Mouse (Mus musculus) heart, embryonic 12.5 days (tissue): ENCODE measurements around the gene Tnr. TPM values are rescaled to one million over a fixed set of nuclear protein-coding genes. Genes with fewer than 3 reads are reported as not detected.

ENCODE experiments used
- ATAC-seq: fragments of 200-750 bp; cut with Nextera tagmentation; 2 replicates; pipeline ENCODE4 v1.8.0; 2017; ENCODE audit warnings: moderate TSS enrichment, moderate library complexity; ENCODE audit not compliant: insufficient number of reproducible peaks, low FRiP score
- H3K27ac ChIP-seq: fragments of 300-500 bp; sonication (generic); 2 replicates; pipeline ENCODE4 v1.5.1; 2016; ENCODE audit warnings: mild to moderate bottlenecking, moderate library complexity; ENCODE audit not compliant: poor library complexity, severe bottlenecking
- H3K27me3 ChIP-seq: fragments of 300-500 bp; sonication (generic); replicated peaks from 2 replicates; pipeline ENCODE4 v1.6.1; 2016; ENCODE audit warnings: mild to moderate bottlenecking, moderate library complexity
- H3K36me3 ChIP-seq: fragments of 300-500 bp; sonication (generic); 2 replicates; pipeline ENCODE4 v1.6.1; 2016; ENCODE audit warnings: mild to moderate bottlenecking, moderate library complexity
- H3K4me1 ChIP-seq: fragments of 300-500 bp; sonication (generic); replicated peaks from 2 replicates; pipeline ENCODE4 v1.6.1; 2016; ENCODE audit warnings: mild to moderate bottlenecking
- H3K4me2 ChIP-seq: fragments of 300-500 bp; sonication (generic); 2 replicates; pipeline ENCODE4 v1.6.1; 2016; ENCODE audit warnings: mild to moderate bottlenecking, moderate library complexity
- H3K4me3 ChIP-seq: fragments of 300-500 bp; sonication (generic); 2 replicates; pipeline ENCODE4 v1.5.1; 2016; ENCODE audit warnings: mild to moderate bottlenecking
- H3K9ac ChIP-seq: fragments of 300-500 bp; sonication (generic); 2 replicates; pipeline ENCODE4 v1.6.1; 2016; ENCODE audit warnings: mild to moderate bottlenecking, moderate library complexity
- H3K9me3 ChIP-seq: fragments of 300-500 bp; sonication (generic); replicated peaks from 2 replicates; pipeline ENCODE4 v1.6.1; 2016; ENCODE audit warnings: mild to moderate bottlenecking, moderate library complexity
- WGBS: fragments of 180-500 bp; shearing (Covaris S2); methylation state at CpG from one replicate; pipeline ENCODE4 v1.1.7; 2016; 5-methylcytosine and 5-hydroxymethylcytosine counted together
- polyA plus RNA-seq: library from polyadenylated mRNA; unstranded; fragments of >200 nt; fragmentation: Nextera tagmentation; extraction: Ambion mirVana; gene quantifications from 2 replicates; pipeline ENCODE4 v1.2.1, GENCODE M21; 2016

Tnr gene
- not detected in 2 replicates for polyA plus RNA-seq

GRCm38 (mm10) chr1:159523578-159523977 lies at the start of gene Tnr:
TSS of gene Tnr (plus strand) at chr1:159523769.
- Histone ChIP-seq H3K4me2 (no peak within 1 kb of the TSS), H3K4me1 (no peaks in the 10 kb centered on the region), H3K9ac (no peak within 1 kb of the TSS), H3K9me3 (no peaks in the 10 kb centered on the region), H3K27me3 (peaks cover 30% of the 10 kb centered on the region), H3K27ac (no peak within 1 kb of the TSS), H3K4me3 (no peak within 1 kb of the TSS), H3K36me3 (no peaks in the 10 kb centered on the region)
- WGBS, result 3% methylated on average over 8 of the region's 8 CpGs
- no peak for ATAC-seq

GRCm38 (mm10) chr1:159489853-159490435 lies 33.6 kb upstream of the Tnr start:
- Histone ChIP-seq H3K4me2 (no peak overlapping the region), H3K27ac (no peak overlapping the region), H3K4me1 (peaks cover 7% of the 10 kb centered on the region; the same call in 1 of the 2 replicates), H3K9ac (no peak overlapping the region), H3K4me3 (no peak overlapping the region), H3K27me3 (no peaks in the 10 kb centered on the region), H3K36me3 (no peaks in the 10 kb centered on the region), H3K9me3 (no peaks in the 10 kb centered on the region)
- 50% methylated on average over 4 of the region's 4 CpGs for WGBS
- ATAC-seq, result no peak

DNA sequence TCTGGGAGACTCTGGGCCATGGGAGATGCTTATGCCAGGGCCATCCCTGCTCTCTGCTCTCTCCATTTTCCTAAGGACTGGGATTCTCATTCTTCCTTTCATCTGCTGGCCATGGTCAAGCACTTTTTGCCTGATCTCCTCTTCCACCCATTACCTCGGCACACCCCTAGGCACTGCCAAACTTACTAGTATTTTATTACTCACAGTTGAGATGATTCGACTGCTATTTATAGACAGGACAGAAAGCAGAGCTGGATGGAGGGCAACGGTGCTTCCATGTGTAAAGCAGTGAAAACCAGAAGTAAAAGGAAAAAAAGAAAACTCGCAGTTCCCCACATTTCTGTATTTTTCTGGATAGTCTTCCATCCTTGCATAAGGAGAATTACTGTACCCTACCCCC lies 31.0 kb upstream of the Tnr start:
- Histone ChIP-seq H3K9me3 (no peaks in the 10 kb centered on the region), H3K36me3 (no peaks in the 10 kb centered on the region), H3K27me3 (no peaks in the 10 kb centered on the region), H3K4me1 (peaks cover 7% of the 10 kb centered on the region; the same call in 1 of the 2 replicates), H3K4me3 (no peak overlapping the region), H3K27ac (no peak overlapping the region), H3K9ac (no peak overlapping the region), H3K4me2 (no peak overlapping the region)
- 64% methylated on average over 4 of the region's 4 CpGs for WGBS
- ATAC-seq, result no peak

DNA sequence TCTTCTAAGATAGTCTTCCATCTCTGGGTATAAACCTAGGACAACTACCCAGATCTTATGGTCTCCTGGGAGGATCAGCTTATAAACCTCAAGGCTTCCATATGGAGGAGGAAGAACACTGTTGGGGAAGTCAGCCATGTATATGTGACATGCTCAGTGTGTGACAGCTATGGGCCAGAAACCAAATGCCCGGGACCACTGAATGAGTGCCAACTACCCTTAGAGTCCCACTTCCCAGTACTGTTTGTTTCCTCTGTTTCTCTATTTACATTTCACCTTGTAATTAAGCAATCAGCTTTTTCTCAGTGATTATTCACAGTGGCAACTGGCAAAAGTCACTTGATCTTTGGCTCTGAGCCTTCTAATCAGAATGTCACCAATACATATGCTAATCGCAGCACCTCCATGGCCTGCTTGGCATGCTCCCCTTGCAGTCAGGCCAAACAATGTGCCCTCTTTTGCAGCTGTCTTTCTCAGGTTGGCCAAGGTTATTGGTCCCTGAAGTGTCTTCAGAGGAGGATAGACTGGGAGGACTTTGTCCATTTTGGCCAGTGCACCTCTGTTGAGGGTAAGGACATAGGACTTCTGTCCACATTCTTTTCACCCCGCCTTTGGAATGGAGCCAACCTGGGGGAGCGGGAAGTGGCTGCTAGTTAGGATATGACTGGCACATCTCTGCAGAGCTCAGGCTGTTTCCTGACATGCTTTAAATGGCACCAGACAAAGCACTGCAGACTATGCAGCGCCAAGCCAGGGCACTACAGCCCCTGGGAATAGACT lies 29.7 kb upstream of the Tnr start:
- Histone ChIP-seq H3K27ac (no peak overlapping the region), H3K27me3 (no peaks in the 10 kb centered on the region), H3K4me2 (no peak overlapping the region), H3K4me1 (peaks cover 7% of the 10 kb centered on the region; the same call in 1 of the 2 replicates), H3K36me3 (no peaks in the 10 kb centered on the region), H3K9ac (no peak overlapping the region), H3K4me3 (no peak overlapping the region), H3K9me3 (no peaks in the 10 kb centered on the region)
- WGBS, result 62% methylated on average over 5 of the region's 5 CpGs
- no peak for ATAC-seq

GRCm38 (mm10) chr1:159498236-159498635 lies 25.3 kb upstream of the Tnr start:
- Histone ChIP-seq H3K4me3 (no peak overlapping the region), H3K27me3 (no peaks in the 10 kb centered on the region), H3K27ac (no peak overlapping the region), H3K4me1 (peaks cover 3% of the 10 kb centered on the region; the same call in 1 of the 2 replicates), H3K36me3 (no peaks in the 10 kb centered on the region), H3K9me3 (no peaks in the 10 kb centered on the region), H3K9ac (no peak overlapping the region), H3K4me2 (no peak overlapping the region)
- no peak for ATAC-seq
- WGBS, result 76% methylated on average over 2 of the region's 2 CpGs

GRCm38 (mm10) chr1:159499806-159500460 lies 23.6 kb upstream of the Tnr start:
- Histone ChIP-seq H3K4me2 (no peak overlapping the region), H3K4me1 (no peaks in the 10 kb centered on the region), H3K27ac (no peak overlapping the region), H3K4me3 (no peak overlapping the region), H3K36me3 (no peaks in the 10 kb centered on the region), H3K27me3 (no peaks in the 10 kb centered on the region), H3K9me3 (no peaks in the 10 kb centered on the region), H3K9ac (no peak overlapping the region)
- WGBS, result 73% methylated on average over 4 of the region's 4 CpGs
- no peak for ATAC-seq

GRCm38 (mm10) chr1:159501911-159502310 lies 21.7 kb upstream of the Tnr start:
- Histone ChIP-seq H3K36me3 (no peaks in the 10 kb centered on the region), H3K4me2 (no peak overlapping the region), H3K4me1 (no peaks in the 10 kb centered on the region), H3K9ac (no peak overlapping the region), H3K9me3 (no peaks in the 10 kb centered on the region), H3K4me3 (no peak overlapping the region), H3K27me3 (no peaks in the 10 kb centered on the region), H3K27ac (no peak overlapping the region)
- ATAC-seq, result no peak
- 72% methylated on average over 4 of the region's 4 CpGs for WGBS

GRCm38 (mm10) chr1:159510667-159511066 lies 12.9 kb upstream of the Tnr start:
- no peaks in the 10 kb centered on the region for H3K36me3 ChIP-seq
- no peaks in the 10 kb centered on the region for H3K9me3 ChIP-seq
- no peak overlapping the region for H3K4me2 ChIP-seq
- no peak for ATAC-seq
- H3K4me1 ChIP-seq, result no peaks in the 10 kb centered on the region
- no peak overlapping the region for H3K27ac ChIP-seq
- no peaks in the 10 kb centered on the region for H3K27me3 ChIP-seq
- H3K9ac ChIP-seq, result no peak overlapping the region
- H3K4me3 ChIP-seq, result no peak overlapping the region
- 69% methylated on average over 3 of the region's 3 CpGs for WGBS

GRCm38 (mm10) chr1:159517647-159518046 lies 5.9 kb upstream of the Tnr start:
- peak overlapping the region; percentile 11; the same call in 1 of the 2 replicates for H3K4me2 ChIP-seq
- H3K27ac ChIP-seq, result no peak overlapping the region
- ATAC-seq, result peak; percentile 57
- 0 out of 2 replicates have a peak, but pooled peaks cover 5% of the 10 kb centered on the region for H3K27me3 ChIP-seq
- H3K4me3 ChIP-seq, result no peak overlapping the region
- no peak overlapping the region for H3K9ac ChIP-seq
- WGBS, result 4% methylated on average over 4 of the region's 4 CpGs
- no peaks in the 10 kb centered on the region for H3K36me3 ChIP-seq
- peaks cover 12% of the 10 kb centered on the region for H3K4me1 ChIP-seq
- no peaks in the 10 kb centered on the region for H3K9me3 ChIP-seq

- Histone ChIP-seq H3K27ac (no peak overlapping the region), H3K4me2 (no peak overlapping the region), H3K4me3 (no peak overlapping the region), H3K4me1 (peaks cover 12% of the 10 kb centered on the region), H3K36me3 (no peaks in the 10 kb centered on the region), H3K9me3 (no peaks in the 10 kb centered on the region), H3K27me3 (peaks cover 9% of the 10 kb centered on the region; the same call in 1 of the 2 replicates), H3K9ac (no peak overlapping the region)
- WGBS, result 63% methylated on average over 1 of the region's 1 CpGs
- ATAC-seq, result no peak
Measured at GRCm38 (mm10) chr1:159519206-159519605, 4.4 kb upstream of the Tnr start.

- 64% methylated on average over 2 of the region's 2 CpGs for WGBS
- H3K27me3 ChIP-seq, result peaks cover 30% of the 10 kb centered on the region
Measured at GRCm38 (mm10) chr1:159523069-159523468, 500 bp upstream of the Tnr start.

More at GRCm38 (mm10) chr1:159523069-159523468, 500 bp upstream of the Tnr start:
- Histone ChIP-seq H3K4me3 (no peak overlapping the region), H3K9me3 (no peaks in the 10 kb centered on the region), H3K9ac (no peak overlapping the region), H3K27ac (no peak overlapping the region), H3K4me1 (peaks cover under 1% of the 10 kb centered on the region), H3K36me3 (no peaks in the 10 kb centered on the region), H3K4me2 (no peak overlapping the region)
- ATAC-seq, result no peak
